Mouse (Mus musculus) olfactory bulb, adult 2 months (tissue): ENCODE measurements at regions not wholly inside any gene's neighbourhood (a gene's known extent, or its start where the extent isn't known, plus 50 kb on each side); places are given as distances from the start of the nearest gene placed in this dataset.

ENCODE experiments used
- H3K27ac ChIP-seq: fragments of 200-500 bp; 2 replicates; pipeline ENCODE4 v1.5.1; 2012; ENCODE audit warnings: low read depth, low read length; ENCODE audit not compliant: insufficient read depth
- H3K4me1 ChIP-seq: fragments of 200-500 bp; 2 replicates; pipeline ENCODE4 v1.6.1; 2012; ENCODE audit warnings: low read length; ENCODE audit not compliant: control insufficient read depth, insufficient read depth
- H3K4me3 ChIP-seq: fragments of 200-500 bp; 2 replicates; pipeline ENCODE4 v1.5.1; 2012; ENCODE audit warnings: mild to moderate bottlenecking, low read depth, low read length, moderate library complexity; ENCODE audit not compliant: insufficient read depth
- CTCF ChIP-seq: fragments of 200-500 bp; IDR thresholded peaks from 2 replicates; pipeline ENCODE4 v1.5.1; 2012; ENCODE audit warnings: low read depth, mild to moderate bottlenecking, low read length, moderate library complexity; ENCODE audit not compliant: insufficient read depth
- POLR2A ChIP-seq: fragments of 200-500 bp; IDR thresholded peaks from 2 replicates; pipeline ENCODE4 v1.6.1; 2012; ENCODE audit warnings: mild to moderate bottlenecking, low read depth, low read length, moderate library complexity; ENCODE audit not compliant: insufficient read depth
- WGBS: fragments of 180-500 bp; shearing (Covaris S2); methylation state at CpG from one replicate; pipeline ENCODE4 v1.1.7; 2018; 5-methylcytosine and 5-hydroxymethylcytosine counted together

DNA sequence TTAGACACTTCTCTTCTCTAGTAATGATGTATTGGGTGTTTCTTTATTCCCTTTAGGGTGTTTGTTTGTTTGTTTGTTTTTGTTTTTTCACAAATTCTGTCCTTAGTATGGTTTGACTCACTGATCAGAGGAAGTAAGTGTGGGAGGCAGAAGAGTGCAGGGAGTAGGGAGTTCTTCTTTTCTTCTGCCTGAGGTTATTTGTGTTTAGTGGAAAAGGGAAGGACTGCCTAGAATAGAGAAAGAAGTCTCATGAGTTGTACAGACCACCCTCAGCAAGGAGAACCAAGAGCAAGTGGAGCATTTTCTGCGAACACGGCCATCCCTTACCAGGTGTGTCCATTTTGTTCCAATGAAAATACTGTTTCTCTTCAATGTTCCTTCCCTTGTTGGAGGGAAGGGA is 253.9 kb downstream of the Ptprc start:
- Histone ChIP-seq H3K4me3 (no peak overlapping the region), H3K4me1 (0 out of 2 replicates have a peak, but pooled peaks cover 2% of the 10 kb centered on the region), H3K27ac (peak overlapping the region; percentile 90)
- TF ChIP-seq POLR2A, result no peak
- TF ChIP-seq CTCF, result no peak
- WGBS, result 44% methylated on average over 2 of the region's 2 CpGs

DNA sequence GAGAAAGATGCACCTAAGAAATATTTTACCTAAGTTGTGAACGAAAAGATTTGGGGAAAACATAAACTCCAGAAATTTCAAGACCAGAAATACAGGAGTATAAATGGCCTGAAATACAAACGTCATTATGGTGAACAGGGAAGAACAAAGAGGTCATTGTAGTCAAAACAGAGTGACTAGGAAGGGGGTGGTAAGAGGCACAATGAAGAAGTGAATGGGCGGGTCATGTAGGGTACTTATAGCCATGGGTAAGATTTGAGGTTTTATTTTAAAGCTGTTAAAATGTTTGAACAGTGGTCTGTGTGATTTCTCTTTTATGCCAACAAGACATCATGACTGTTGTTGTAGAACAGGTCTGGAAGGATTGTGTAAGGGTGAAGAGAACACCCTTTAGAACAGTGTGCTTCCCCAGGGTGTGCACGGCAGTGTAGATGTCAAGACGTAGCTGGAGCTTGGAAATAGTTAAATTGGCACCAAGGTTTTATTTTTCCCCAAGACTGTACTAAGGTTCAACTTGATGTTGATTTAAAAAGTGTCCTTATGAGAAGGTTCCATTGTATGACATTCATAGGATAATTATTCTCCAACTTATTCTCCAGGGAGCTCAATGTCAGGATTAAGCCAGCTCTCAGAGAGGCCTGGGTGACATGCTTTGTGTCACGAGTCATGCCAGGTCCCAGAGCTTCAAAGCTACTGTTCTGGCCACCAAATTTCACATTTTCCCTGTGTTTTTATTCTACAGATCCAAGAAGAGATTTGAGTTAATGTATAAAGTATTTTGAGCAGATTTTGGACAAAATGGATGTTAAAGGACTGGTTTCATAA is 255.6 kb downstream of the Ptprc start:
- Histone ChIP-seq H3K4me3 (no peak overlapping the region), H3K4me1 (0 out of 2 replicates have a peak, but pooled peaks cover 2% of the 10 kb centered on the region), H3K27ac (no peak overlapping the region)
- 52% methylated on average over 6 of the region's 6 CpGs for WGBS
- TF ChIP-seq CTCF (no peak), POLR2A (no peak)

DNA sequence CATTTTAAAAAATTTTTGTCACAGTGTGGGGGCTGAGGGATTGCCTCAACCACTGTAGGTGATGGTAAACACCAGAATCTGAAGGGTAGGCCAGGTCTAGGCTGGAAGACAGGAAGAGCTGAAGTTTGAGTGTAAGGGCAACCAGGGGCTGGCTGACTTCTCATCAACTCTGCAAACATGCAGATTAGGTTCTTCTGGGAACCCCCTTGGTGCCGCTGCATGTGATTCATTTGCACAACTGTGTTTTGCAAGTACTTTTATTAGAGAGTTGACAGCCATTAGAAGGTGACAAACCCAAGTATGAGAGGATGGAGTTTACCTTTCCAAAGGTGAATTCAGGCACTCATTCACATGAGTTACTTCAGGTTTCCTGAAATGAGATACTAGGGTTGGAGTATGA is 258.1 kb downstream of the Ptprc start:
- TF ChIP-seq POLR2A, result no peak
- TF ChIP-seq CTCF, result no peak
- Histone ChIP-seq H3K4me1 (0 out of 2 replicates have a peak, but pooled peaks cover 2% of the 10 kb centered on the region), H3K4me3 (no peak overlapping the region), H3K27ac (no peak overlapping the region)
- 61% methylated on average over 1 of the region's 1 CpGs for WGBS

DNA sequence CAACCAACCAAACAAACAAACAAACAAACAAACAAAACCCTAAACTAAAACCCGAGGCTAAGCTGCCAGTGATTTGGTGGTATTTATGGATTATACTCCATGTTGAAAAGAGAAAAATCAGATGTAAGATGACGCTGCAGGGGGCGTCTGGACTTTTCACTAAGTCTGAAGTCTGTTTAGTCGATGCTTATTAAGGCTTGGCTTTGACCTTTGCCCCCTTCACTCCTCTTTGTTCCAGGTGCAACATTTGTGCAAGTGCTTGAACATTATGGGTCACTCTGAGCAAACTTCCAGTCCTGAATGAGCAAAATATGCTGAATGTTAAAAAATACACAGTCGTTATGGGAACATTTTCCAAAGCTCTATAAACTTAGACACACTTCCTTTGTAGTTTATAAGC is 268.6 kb downstream of the Ptprc start:
- no peak overlapping the region for H3K4me3 ChIP-seq
- no peak overlapping the region for H3K27ac ChIP-seq
- TF ChIP-seq POLR2A (no peak), CTCF (no peak)
- H3K4me1 ChIP-seq, result no peaks in the 10 kb centered on the region
- WGBS, result 21% methylated on average over 5 of the region's 5 CpGs

DNA sequence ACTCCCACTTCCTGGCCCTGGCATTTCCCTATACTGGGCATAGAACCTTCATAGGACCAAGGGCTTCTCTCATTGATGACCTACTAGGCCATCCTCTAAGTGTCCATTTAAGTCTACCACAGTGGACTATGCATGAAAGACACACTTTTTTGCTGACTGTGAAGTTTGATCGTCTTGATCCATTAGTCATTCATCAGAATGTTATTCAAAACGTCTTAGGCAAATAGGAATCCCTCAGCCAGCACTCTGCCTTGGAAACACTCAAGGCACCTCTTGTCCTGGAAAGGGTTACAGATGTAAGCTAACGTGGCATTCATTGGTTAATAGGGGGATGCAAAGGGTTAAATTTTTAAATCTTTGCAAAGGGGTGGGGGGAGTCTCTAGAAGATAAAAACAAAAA is 269.0 kb downstream of the Ptprc start:
- Histone ChIP-seq H3K27ac (no peak overlapping the region), H3K4me3 (no peak overlapping the region), H3K4me1 (no peaks in the 10 kb centered on the region)
- 29% methylated on average over 3 of the region's 3 CpGs for WGBS
- no peak for TF ChIP-seq CTCF
- TF ChIP-seq POLR2A, result no peak

DNA sequence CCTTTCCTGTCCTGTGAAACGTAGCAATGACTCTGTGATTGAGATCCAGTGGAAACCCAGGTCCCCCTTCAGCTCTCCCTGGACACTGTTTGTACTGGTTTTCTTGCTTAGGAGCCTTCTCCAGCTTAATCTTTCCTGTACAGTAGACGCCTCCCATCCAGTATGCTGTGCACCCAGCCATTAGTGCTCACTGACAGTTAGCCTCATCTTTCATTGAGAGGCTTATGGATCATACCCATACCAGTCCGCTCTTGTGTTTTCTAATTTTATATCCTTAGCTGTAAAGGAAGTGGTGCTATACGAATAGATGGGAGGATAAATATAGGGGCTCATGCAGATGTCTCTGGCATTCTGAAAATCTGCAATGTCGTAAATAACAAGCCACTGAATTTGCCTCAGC is 269.9 kb downstream of the Ptprc start:
- peak overlapping the region; percentile 17; the same call in 1 of the 2 replicates for H3K4me3 ChIP-seq
- no peak for TF ChIP-seq CTCF
- no peak for TF ChIP-seq POLR2A
- peak overlapping the region; percentile 88 for H3K27ac ChIP-seq
- 21% methylated on average over 5 of the region's 5 CpGs for WGBS
- no peaks in the 10 kb centered on the region for H3K4me1 ChIP-seq

DNA sequence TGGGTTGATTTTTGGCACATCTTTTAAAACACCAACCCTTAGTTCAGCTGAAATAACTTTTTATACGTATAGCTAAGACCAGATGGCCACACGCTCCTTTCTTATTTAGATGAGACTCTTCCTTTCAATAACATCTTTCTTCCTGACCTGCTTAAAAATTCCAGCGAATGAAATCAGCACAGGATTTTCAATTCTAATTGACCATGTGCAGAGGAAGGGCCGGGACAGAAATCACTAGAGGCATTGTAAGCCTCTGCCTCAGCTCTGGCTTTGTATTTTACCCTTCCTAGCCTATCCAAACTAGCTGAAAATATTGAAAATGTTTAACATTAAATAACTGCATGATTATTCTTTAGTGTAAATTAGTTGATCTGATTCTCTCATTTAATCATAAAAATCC is 272.2 kb downstream of the Ptprc start:
- WGBS, result 15% methylated on average over 4 of the region's 4 CpGs
- no peak overlapping the region for H3K4me3 ChIP-seq
- TF ChIP-seq CTCF (no peak), POLR2A (no peak)

DNA sequence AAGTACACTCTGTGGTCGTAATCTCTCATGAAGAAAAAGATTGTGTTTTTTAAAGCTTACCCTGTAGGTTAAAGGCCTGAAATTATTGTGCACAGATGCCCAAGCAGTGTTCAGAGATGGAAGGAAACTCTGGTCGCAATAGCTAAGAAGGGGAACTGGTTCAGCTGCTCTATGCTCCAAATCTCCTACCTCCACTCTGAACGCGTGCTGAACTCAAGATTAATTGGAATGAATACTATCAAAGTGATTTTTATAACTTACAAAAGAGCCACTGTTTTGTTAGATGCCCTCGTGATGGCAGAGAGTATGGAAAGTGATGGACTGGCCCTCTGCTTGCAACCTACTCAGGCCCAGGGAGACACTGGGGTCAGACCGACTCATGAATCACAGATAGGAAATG is 272.6 kb downstream of the Ptprc start:
- TF ChIP-seq CTCF, result no peak
- no peak for TF ChIP-seq POLR2A
- 17% methylated on average over 6 of the region's 6 CpGs for WGBS
- Histone ChIP-seq H3K27ac (peak overlapping the region; percentile 87), H3K4me1 (no peaks in the 10 kb centered on the region), H3K4me3 (peak overlapping the region; percentile 22; the same call in 1 of the 2 replicates)

More for the DNA sequence above, 272.2 kb downstream of the Ptprc start:
- no peaks in the 10 kb centered on the region for H3K4me1 ChIP-seq
- no peak overlapping the region for H3K27ac ChIP-seq

DNA sequence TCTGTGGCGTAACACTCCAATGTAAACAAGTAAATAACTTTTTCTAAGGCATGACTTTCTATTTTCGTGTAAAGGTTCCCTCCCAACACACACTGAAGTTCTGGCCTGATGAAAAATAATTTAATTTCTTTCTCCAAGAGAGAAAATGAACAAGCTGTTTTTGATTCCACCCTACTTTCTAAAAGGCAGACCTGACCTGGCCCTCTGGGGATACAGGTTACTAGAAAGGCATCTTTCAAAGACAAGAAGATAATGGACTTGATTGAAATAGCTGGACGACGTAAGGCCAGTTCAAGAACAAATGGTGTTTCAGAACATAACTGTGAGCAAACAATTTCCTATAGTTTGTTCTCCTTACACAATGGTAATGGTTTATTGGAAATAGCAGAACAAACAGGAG is 273.5 kb downstream of the Ptprc start:
- TF ChIP-seq CTCF (no peak), POLR2A (no peak)
- Histone ChIP-seq H3K4me3 (no peak overlapping the region), H3K27ac (peak overlapping the region; percentile 51), H3K4me1 (no peaks in the 10 kb centered on the region)
- WGBS, result 19% methylated on average over 4 of the region's 4 CpGs

DNA sequence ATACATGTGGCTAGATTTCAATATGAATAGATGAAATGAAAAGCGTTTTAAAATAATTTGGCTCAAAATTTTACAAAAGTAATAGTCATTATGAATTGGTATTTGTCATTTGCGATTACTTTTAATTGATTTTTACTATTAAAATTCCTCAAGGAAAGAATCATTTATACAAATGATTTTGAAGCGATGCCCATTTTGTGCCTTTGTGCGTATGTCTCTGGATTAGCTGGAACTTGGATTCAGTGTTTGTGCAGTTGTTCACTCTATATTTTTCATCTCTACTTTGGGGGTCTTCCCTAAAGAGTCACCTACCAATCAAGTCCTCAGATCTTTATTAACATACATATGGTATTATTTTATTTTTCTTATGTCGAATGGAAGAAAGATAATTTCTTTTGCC is 274.3 kb downstream of the Ptprc start:
- H3K4me3 ChIP-seq, result no peak overlapping the region
- H3K4me1 ChIP-seq, result no peaks in the 10 kb centered on the region
- WGBS, result 6% methylated on average over 5 of the region's 5 CpGs
- H3K27ac ChIP-seq, result peak overlapping the region; percentile 96; the same call in 1 of the 2 replicates
- TF ChIP-seq POLR2A, result no peak
- TF ChIP-seq CTCF, result no peak
